Mouse (Mus musculus) liver, postnatal 0 days (tissue): Measurements from ENCODE around the gene Brat1.

Experiments
- CTCF ChIP-seq: sonication (generic); IDR thresholded peaks from 2 replicates; pipeline ENCODE4 v1.5.1; 2016; ENCODE audit warnings: antibody characterized with exemption, low read depth
- EP300 ChIP-seq: IDR thresholded peaks from 2 replicates; pipeline ENCODE4 v1.6.1; 2016; ENCODE audit warnings: antibody characterized with exemption, low read depth, mild to moderate bottlenecking

GRCm38 (mm10) chr5:140680950-140681349, 23.9 kb upstream of the Brat1 start:
- TF ChIP-seq CTCF (no peak), EP300 (no peak)
